Mouse (Mus musculus): Measurements from ENCODE around the gene Rfx8.
A peak's percentile ranks its signal among the peaks of the same experiment; 100 is the strongest.
"Not testable (repeated sequence)": the region's sequence is repeated elsewhere in the genome, so short reads cannot be mapped to it uniquely, and the experiment has no call there.

The Rfx8 gene

GRCm38 (mm10) chr1:39691974-39692373, 28.8 kb downstream of the Rfx8 start:
- DNase-seq (ENCODE audit: low spot score), result no peak

GRCm38 (mm10) chr1:39691061-39691460, 29.7 kb downstream of the Rfx8 start:
- no peak for DNase-seq (ENCODE audit: low spot score)

DNA sequence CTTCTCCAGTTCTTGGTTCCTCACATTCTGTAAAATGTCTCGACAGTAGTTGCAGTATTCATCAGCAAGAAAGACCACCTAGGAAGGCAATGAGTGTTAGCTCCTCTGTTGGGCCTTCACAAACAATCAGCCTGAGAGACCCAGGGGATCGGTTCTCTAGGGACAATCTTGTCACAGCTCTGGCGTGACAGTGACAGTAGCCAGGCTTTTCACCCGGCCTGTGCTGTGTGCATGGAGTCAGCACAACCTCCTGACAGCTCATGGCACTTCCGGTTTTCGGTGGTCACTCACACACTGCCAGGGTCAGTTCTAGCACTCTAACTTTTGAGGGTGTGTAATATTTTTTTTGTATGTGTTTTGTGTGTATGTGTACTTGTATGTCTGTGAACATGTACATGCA, 32.2 kb downstream of the Rfx8 start:
- DNase-seq (ENCODE audit: low spot score), result no peak

DNA sequence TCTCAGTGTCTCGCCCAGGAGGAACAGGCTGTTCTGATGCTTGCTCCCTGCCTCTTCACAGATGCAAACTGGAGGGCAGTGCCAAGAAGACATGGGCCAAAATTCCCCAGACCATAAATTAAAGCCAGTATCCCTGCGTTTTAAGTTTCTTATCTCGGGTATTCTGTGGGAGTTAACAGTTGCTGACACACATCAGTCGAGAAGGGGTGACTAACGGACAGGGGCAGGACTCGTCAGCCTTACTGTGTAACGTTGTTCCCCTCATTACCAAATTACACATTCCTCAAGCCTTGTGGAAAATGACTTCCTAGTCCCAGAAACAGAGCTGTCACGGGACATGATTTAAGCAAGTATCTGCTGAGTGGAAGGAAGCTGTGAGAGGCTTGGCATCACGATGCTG, 33.5 kb downstream of the Rfx8 start:
- no peak for DNase-seq (ENCODE audit: low spot score)

GRCm38 (mm10) chr1:39685841-39686240, 35.0 kb downstream of the Rfx8 start:
- peak; percentile 60 for DNase-seq (ENCODE audit: low spot score)

DNA sequence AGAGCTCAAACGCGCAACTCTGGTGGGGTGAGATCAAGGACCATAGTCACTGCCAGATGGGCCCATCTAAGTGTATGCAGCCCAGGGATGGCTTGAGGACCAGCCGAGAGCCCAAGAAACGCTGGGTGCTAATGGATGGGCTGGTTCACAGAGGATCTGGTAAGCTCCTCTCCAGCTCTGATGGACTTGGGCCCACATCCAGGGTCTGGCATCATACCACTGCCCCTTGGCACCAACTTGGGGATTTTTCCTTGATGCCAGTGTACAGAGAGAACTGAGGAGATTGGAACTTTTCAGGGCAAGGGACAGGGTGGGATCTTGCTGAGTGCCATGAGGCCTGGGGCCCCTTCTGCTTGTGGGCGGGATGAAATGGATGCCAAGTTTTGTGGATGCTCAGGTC, 39.2 kb downstream of the Rfx8 start:
- no peak for DNase-seq (ENCODE audit: low spot score)

DNA sequence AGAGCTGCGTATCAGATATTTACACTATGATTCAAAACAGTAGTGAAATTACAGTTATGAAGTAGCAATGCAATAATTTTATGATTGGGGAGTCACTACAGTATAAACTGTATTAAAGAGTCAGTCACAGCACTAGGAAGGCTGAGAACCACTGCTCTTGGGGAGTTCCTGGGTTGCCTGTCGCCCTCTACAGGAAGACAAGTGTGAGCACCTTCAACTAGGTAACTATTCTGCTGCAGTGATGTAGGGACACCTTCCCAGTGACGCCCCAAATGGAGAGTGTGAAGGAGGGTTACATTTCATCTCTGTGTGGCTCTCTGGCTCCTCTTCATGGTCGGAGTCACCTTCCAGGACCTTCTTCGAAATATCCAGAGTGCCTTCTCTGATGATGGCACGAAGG, 40.3 kb downstream of the Rfx8 start:
- no peak for DNase-seq (ENCODE audit: low spot score)

- DNase-seq (ENCODE audit: low spot score), result no peak
Measured at GRCm38 (mm10) chr1:39678883-39679282, 41.9 kb downstream of the Rfx8 start.

- DNase-seq (ENCODE audit: low spot score), result no peak
Measured at GRCm38 (mm10) chr1:39676221-39676876, 44.4 kb downstream of the Rfx8 start.

- DNase-seq (ENCODE audit: low spot score), result no peak
Measured at GRCm38 (mm10) chr1:39672362-39673105, 48.3 kb downstream of the Rfx8 start.

DNA sequence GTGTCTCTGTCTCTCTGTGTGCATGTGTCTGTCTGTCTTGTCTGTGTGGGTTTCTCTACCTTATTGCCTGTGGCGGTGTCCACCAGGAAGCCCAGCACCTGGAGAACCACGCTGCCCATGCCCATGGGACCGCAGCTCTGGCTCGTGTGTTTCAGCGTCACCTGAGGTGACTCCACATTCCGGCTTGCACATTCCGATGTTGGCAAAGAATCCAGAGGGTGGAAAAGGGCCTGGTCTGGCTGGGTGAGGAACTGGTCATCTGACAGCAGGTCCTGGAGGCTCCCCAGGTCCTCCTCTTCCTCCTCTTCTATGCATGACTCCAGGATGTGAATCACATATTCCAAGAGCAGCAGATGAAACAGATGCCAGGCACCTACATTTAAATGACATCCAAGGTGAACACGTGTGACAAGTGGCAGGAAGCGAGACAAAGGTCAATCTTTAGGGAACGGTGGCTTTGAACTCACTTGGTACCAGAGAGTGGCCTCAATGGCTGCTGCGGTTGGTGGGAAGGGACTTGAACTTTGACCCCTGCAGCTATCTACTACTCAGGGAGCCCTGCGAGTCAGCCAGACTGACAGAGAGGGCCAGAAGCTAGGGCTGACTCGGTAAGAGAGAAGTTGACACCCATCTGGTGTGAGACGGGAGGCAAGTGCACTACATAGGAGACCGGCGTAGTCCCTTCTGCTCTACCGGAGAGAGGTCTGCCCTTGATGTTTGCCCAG, 50.4 kb downstream of the Rfx8 start:
- no peak for DNase-seq (ENCODE audit: low spot score)

- no peak for DNase-seq (ENCODE audit: low spot score)
Measured at GRCm38 (mm10) chr1:39666751-39667252, 54.0 kb downstream of the Rfx8 start.

DNA sequence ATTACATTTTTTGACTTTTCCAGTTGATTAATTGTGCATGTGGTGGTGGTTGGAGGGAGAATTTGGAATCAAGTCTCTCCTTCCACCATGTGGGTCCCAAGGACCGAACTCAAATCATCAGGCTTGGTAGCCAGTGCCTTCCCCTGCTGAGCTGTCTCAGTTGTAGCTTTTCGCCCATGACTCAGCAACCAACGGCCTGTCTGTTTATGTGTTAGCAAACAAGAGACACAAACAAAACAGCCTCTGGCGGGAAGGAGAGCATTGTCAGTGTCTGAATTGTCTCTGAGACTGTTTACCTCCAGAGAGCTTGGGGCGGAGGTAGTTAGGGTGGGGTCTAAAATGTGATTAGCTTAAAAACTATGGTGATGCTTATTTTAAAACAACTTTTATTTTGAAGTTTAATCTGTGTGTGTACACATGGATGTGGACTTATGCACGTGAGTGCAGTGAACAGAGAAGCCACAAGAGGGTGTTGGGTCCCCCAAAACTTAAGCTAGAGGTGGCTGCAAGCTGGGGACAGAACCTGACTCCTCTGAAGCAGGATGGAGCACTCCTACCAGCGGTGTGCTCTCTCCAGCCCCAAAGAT, 56.7 kb downstream of the Rfx8 start:
- DNase-seq (ENCODE audit: low spot score), result no peak

GRCm38 (mm10) chr1:39663050-39663449, 57.7 kb downstream of the Rfx8 start:
- DNase-seq (ENCODE audit: low spot score), result no peak

GRCm38 (mm10) chr1:39656976-39657529, 63.7 kb downstream of the Rfx8 start:
- DNase-seq (ENCODE audit: low spot score), result no peak

DNA sequence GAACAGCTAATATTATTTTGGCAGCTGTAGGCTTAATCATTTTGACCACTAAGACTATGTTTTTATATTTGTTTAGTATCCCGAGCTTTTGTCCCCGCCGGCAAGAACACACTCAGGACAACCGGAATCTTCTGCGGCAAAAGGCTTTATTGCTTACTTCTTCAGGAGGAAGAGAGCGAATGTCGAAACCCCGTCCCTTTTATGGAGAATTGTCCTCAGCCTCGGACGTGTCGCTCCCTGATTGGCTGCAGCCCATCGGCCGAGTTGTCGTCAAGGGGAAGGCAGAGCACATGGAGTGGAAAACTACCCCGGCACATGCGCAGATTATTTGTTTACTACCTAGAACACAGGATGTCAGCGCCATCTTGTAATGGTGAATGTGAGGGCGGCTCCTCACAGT, 65.9 kb downstream of the Rfx8 start:
- not testable (repeated sequence) for DNase-seq (ENCODE audit: low spot score)

GRCm38 (mm10) chr1:39653028-39653427, 67.8 kb downstream of the Rfx8 start:
- DNase-seq (ENCODE audit: low spot score), result no peak

- no peak for DNase-seq (ENCODE audit: low spot score)
Measured at GRCm38 (mm10) chr1:39651241-39651548, 69.6 kb downstream of the Rfx8 start, which contains the start of gene Creg2. TSS of gene Creg2 (minus strand) at chr1:39651474.

DNA sequence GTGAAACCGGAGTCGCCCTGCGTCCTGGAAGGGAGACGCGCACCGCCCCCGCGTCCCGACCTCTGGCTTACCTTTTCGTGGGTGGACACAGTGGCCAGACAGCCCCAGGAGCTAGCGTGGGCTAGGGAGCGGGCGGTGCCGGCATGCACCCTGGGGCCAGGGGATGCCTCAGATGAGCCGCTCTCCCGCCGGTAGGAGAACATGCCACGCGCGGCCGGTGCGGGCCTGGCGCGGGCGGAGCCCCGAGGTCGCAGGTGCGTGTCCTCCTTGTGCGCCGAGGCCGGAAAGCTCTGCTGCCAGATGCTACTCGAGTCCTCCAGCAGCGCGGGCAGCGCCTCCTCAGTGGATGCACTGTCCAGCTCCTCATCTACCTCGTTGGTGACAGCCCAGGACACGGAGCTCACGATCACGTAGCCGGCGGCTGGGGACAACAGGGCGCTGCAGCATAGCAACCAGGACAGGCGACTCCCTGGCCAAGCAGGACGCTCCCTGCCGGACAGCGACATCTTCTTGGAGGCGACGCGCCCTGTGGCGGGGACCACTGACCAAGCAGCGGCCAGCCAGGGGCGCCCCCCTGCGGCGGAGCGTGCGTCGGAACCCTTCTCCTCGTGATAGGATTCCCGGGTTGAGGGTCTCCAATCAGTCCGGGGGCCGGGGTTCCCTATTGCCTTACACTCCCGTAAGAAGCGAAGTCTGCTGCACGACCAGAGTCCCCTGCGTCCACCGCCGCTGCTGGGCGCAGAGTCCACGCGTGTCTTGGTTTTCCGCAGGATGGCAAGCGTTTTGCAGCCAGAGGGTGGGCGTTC, 70.2 kb downstream of the Rfx8 start:
- peak; percentile 33 for DNase-seq (ENCODE audit: low spot score)

- no peak for DNase-seq (ENCODE audit: low spot score)
Measured at GRCm38 (mm10) chr1:39649691-39650434, 70.9 kb downstream of the Rfx8 start.

DNA sequence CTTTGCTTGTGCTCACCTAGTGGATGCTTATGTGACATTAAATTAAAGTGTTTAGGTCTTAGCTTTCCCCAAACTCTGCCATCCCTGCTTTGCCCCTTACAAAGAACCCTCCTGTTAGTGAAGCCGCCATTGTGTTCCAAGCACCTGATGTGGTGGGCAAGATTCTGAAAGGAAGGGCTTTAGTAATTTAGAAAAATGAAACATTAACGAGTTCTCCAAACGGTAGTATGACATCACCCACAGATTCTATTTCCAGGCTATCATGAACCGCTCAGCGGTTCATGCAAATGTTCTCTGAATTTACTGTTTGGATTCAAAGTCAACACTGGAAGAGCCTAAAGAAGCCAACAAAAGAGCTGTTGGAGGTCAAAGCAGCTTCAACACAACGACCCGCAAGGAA, 72.2 kb downstream of the Rfx8 start:
- no peak for DNase-seq (ENCODE audit: low spot score)
